Mouse (Mus musculus): ENCODE measurements around the gene Zfyve19. TPM values are rescaled to one million over a fixed set of nuclear protein-coding genes. Genes with fewer than 3 reads are reported as not detected.

The Zfyve19 gene
- total and polyA plus RNA-seq, 3 experiments = 37.4 to 52.5 TPM; not detected in 1

- Histone ChIP-seq H3K4me3 (ENCODE audit: control insufficient read depth in 1 of 2, insufficient read depth in 1 of 2, low read depth in 2 of 2, low read length in 2 of 2) (no peak overlapping the region), H3K79me2 (ENCODE audit: control insufficient read depth, insufficient read depth, low read length, poor library complexity) (no peaks in the 10 kb centered on the region), H3K36me3 (ENCODE audit: control insufficient read depth in 1 of 2, insufficient read depth in 2 of 2, low read length in 2 of 2) (peaks cover 0 to 8% of the 10 kb centered on the region in 2 experiments; a peak in 2 of 4 replicates), H3K27ac (ENCODE audit: control insufficient read depth, low read depth, low read length) (no peak overlapping the region), H3K27me3 (ENCODE audit: control insufficient read depth in 1 of 2, insufficient read depth in 2 of 2, low read length in 2 of 2) (peaks cover 0 to 2% of the 10 kb centered on the region in 2 experiments; a peak in 1 of 4 replicates), H3K9me3 (replicated peaks; ENCODE audit: insufficient read depth, low read length) (no peaks in the 10 kb centered on the region), H3K9ac (ENCODE audit: control insufficient read depth, low read depth, low read length, poor library complexity, severe bottlenecking) (no peak overlapping the region), H3K4me1 (ENCODE audit: control insufficient read depth in 1 of 2, insufficient read depth in 2 of 2, low read length in 2 of 2) (peaks cover 3 to 18% of the 10 kb centered on the region in 2 experiments; a peak in 3 of 4 replicates)
- no peak for TF ChIP-seq ZKSCAN1 (IDR thresholded peaks at IDR 0.05; ENCODE audit: low read depth, low read length)
- TF ChIP-seq TBP (IDR thresholded peaks at IDR 0.05; ENCODE audit: low read depth, low read length) = peak; percentile 49; the same call in 1 of the 2 replicates
- no peak for TF ChIP-seq SMC3 (IDR thresholded peaks at IDR 0.05; ENCODE audit: low read depth, low read length)
- TF ChIP-seq JUND (IDR thresholded peaks at IDR 0.05; ENCODE audit: low read depth, low read length) = no peak
- TF ChIP-seq BHLHE40 (IDR thresholded peaks at IDR 0.05; ENCODE audit: borderline replicate concordance, low read depth, low read length) = no peak
- TF ChIP-seq CHD1 (IDR thresholded peaks at IDR 0.05; ENCODE audit: low read depth, low read length) = no peak
- no peak for TF ChIP-seq MXI1 (IDR thresholded peaks at IDR 0.05; ENCODE audit: low read depth, low read length)
- no peak for TF ChIP-seq MAFK (IDR thresholded peaks at IDR 0.05; ENCODE audit: borderline replicate concordance, low read depth, low read length)
- TF ChIP-seq MAX (IDR thresholded peaks at IDR 0.05; ENCODE audit: low read length) = no peak
- TF ChIP-seq ZMIZ1 (IDR thresholded peaks at IDR 0.05; ENCODE audit: low read depth, low read length) = no peak
- TF ChIP-seq TAL1 (IDR thresholded peaks at IDR 0.05; ENCODE audit: low read length) = no peak
- TF ChIP-seq EP300 (IDR thresholded peaks at IDR 0.05; ENCODE audit: low read depth in 1 of 2, low read length in 2 of 2) = no peak
- TF ChIP-seq KAT2A (conservative IDR thresholded peaks at IDR 0.05; ENCODE audit: low read depth, low read length) = no peak
- no peak for TF ChIP-seq MYB (IDR thresholded peaks at IDR 0.05; ENCODE audit: low read depth, low read length)
- TF ChIP-seq POLR2A (IDR thresholded peaks at IDR 0.05; ENCODE audit: control insufficient read depth in 1 of 2, insufficient read depth in 1 of 2, low read depth in 1 of 2, low read length in 2 of 2, poor library complexity in 1 of 2) = no peak
- TF ChIP-seq MYC (IDR thresholded peaks at IDR 0.05; ENCODE audit: low read depth, low read length) = no peak
- TF ChIP-seq RCOR1 (IDR thresholded peaks at IDR 0.05; ENCODE audit: low read depth, low read length) = 0 out of 2 replicates have a peak, but pooled peaks have one; percentile 7
- TF ChIP-seq ZNF384 (IDR thresholded peaks at IDR 0.05; ENCODE audit: low read depth, low read length) = peak; percentile 90
- TF ChIP-seq UBTF (IDR thresholded peaks at IDR 0.05; ENCODE audit: borderline replicate concordance, insufficient read depth, low read depth, low read length) = no peak
- no peak for TF ChIP-seq POLR2AphosphoS2 (IDR thresholded peaks at IDR 0.05; ENCODE audit: low read length)
- TF ChIP-seq NRF1 (IDR thresholded peaks at IDR 0.05; ENCODE audit: insufficient read depth, low read depth, low read length, poor library complexity, severe bottlenecking) = no peak
- TF ChIP-seq TCF12 (IDR thresholded peaks at IDR 0.05; ENCODE audit: low read depth, low read length) = no peak
- peak; percentile 53 for DNase-seq (ENCODE audit: low read depth, low spot score)
These were observed 31.8 kb downstream of the Zfyve19 start for GRCm38 (mm10) chr2:119240075-119240818.
